In genomic region chr8:34731096-34731999, GRCm38 (mm10) we compare ENCODE assay signal across 9 mouse cellular contexts.
DNase-seq lines count a peak whose midpoint lies in the region; ATAC-seq and TF ChIP-seq lines count a peak whose summit lies in the region.
"Had no signal": no experiment of that assay in that cellular context is flagged by ENCODE, and none has a peak within 500 bp of the region (broad histone marks: within the 10 kb centered on the region; RNA-seq: fewer than 3 reads in every experiment).

No protein-coding gene starts in this region.

- H3K9me3 ChIP-seq in embryonic facial prominence, embryonic 14.5 days (ENCODE audit: control insufficient read depth, low read length) = no peaks in the 10 kb centered on the region
- H3K9me3 ChIP-seq in stomach, postnatal 0 days (ENCODE audit: control insufficient read depth, low read length) = no peaks in the 10 kb centered on the region

- H3K27me3 ChIP-seq in embryonic facial prominence, embryonic 14.5 days (replicated peaks; ENCODE audit: control insufficient read depth, insufficient read depth, low read length) = peaks cover 4% of the 10 kb centered on the region; the same call in 1 of the 2 replicates
- H3K27me3 ChIP-seq in stomach, postnatal 0 days (ENCODE audit: control insufficient read depth, insufficient read depth, low read length) = no peaks in the 10 kb centered on the region

- peak; percentile 30 to 31 for DNase-seq in B cell, adult 2 months
- DNase-seq in CD4-positive helper T cell, adult 2 months (ENCODE audit: low read depth, low spot score) = peak; percentile 19
- DNase-seq in embryonic facial prominence, embryonic 14.5 days (ENCODE audit: low spot score) = peak; percentile 41
- DNase-seq in mesoderm, embryonic 11.5 days (ENCODE audit: low read depth, low spot score) = peak; percentile 47
- DNase-seq in lung, postnatal 10 days = no peak
- DNase-seq in stomach, postnatal 0 days (ENCODE audit: low spot score) = no peak
- DNase-seq in right cerebral cortex, postnatal 4 days = no peak
- DNase-seq: spleen, adult 18-20 months had no signal

- H3K4me2 ChIP-seq in embryonic facial prominence, embryonic 14.5 days (ENCODE audit: low read depth, low read length) = peak overlapping the region; percentile 31; the same call in 1 of the 2 replicates
- H3K4me2 ChIP-seq in stomach, postnatal 0 days (replicated peaks; ENCODE audit: low read depth) = no peak overlapping the region

- no peak for ATAC-seq in embryonic facial prominence, embryonic 14.5 days (ENCODE audit: low read depth)
- ATAC-seq in stomach, postnatal 0 days (ENCODE audit: low FRiP score, low TSS enrichment) = no peak

- no peak overlapping the region for H3K27ac ChIP-seq in embryonic facial prominence, embryonic 14.5 days (replicated peaks; ENCODE audit: low read depth, low read length)
- no peak overlapping the region for H3K27ac ChIP-seq in stomach, postnatal 0 days (replicated peaks)

- no peak for TF ChIP-seq EP300 in stomach, postnatal 0 days (optimal IDR thresholded peaks at IDR 0.05)

- WGBS in embryonic facial prominence, embryonic 14.5 days = 25% methylated on average over 12 of the region's 12 CpGs
- WGBS in stomach, postnatal 0 days = 39% methylated on average over 12 of the region's 12 CpGs

- no peak overlapping the region for H3K9ac ChIP-seq in embryonic facial prominence, embryonic 14.5 days (ENCODE audit: low read depth, low read length)
- no peak overlapping the region for H3K9ac ChIP-seq in stomach, postnatal 0 days (ENCODE audit: low read length)

- no peak for TF ChIP-seq CTCF in stomach, postnatal 0 days (IDR thresholded peaks at IDR 0.05; ENCODE audit: low read depth)

- H3K4me1 ChIP-seq in embryonic facial prominence, embryonic 14.5 days (ENCODE audit: control insufficient read depth, insufficient read depth, low read length) = no peaks in the 10 kb centered on the region
- no peaks in the 10 kb centered on the region for H3K4me1 ChIP-seq in stomach, postnatal 0 days (replicated peaks; ENCODE audit: control insufficient read depth, insufficient read depth)

- no peaks in the 10 kb centered on the region for H3K36me3 ChIP-seq in embryonic facial prominence, embryonic 14.5 days (ENCODE audit: control insufficient read depth, insufficient read depth, low read length)
- no peaks in the 10 kb centered on the region for H3K36me3 ChIP-seq in stomach, postnatal 0 days (ENCODE audit: control insufficient read depth, insufficient read depth, low read length)

- H3K4me3 ChIP-seq in embryonic facial prominence, embryonic 14.5 days (ENCODE audit: low read depth, low read length) = no peak overlapping the region
- H3K4me3 ChIP-seq in stomach, postnatal 0 days (ENCODE audit: low read depth, low read length) = no peak overlapping the region
- H3K4me3 ChIP-seq: erythroblast, embryonic 14.5 days had no signal

Comparison
In these comparisons a context has a peak if more than half of its experiments do, and no peak if none do; other contexts are left out.
1. DNase-seq: peak in B cell, adult 2 months (2 of 2), CD4-positive helper T cell, adult 2 months (single experiment), embryonic facial prominence, embryonic 14.5 days (single experiment) and mesoderm, embryonic 11.5 days (single experiment); none in lung, postnatal 10 days (single experiment), stomach, postnatal 0 days (single experiment) and right cerebral cortex, postnatal 4 days (single experiment).